Mouse (Mus musculus) kidney, postnatal 36 days (tissue): ENCODE results near the gene Rec8.

Source experiments
- DNase-seq, 2 experiments: peaks; one replicate each; pipeline ENCODE4 v3.0.0; 2021 to 2022; ENCODE audit warnings: mixed read lengths in 2 of 2

Gene Rec8

DNA sequence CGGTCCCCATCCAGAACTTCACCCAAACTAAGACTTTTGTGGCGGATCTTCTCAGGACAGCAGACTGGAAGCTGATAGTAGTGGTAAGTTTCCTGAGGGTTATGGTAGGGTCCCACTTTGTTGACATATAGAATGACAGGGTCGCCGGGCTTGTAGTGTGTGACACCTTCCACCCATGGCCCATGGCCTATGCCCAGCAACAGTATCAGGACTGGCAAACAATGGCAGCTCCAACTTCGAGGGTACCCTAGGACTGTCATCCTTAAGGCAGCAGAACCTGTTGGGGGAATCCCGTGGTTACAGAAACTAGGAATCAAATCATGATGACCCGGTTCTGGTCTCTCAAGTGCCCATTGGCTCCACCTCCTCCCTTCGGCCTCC, 24.8 kb downstream of the Rec8 start:
- no peak for DNase-seq

GRCm38 (mm10) chr14:55643060-55643907, 25.4 kb downstream of the Rec8 start, which contains the start of gene Tm9sf1:
Gene Tm9sf1 (minus strand): TSS chr14:55643806.
- peak; percentile 84 to 90 for DNase-seq

DNA sequence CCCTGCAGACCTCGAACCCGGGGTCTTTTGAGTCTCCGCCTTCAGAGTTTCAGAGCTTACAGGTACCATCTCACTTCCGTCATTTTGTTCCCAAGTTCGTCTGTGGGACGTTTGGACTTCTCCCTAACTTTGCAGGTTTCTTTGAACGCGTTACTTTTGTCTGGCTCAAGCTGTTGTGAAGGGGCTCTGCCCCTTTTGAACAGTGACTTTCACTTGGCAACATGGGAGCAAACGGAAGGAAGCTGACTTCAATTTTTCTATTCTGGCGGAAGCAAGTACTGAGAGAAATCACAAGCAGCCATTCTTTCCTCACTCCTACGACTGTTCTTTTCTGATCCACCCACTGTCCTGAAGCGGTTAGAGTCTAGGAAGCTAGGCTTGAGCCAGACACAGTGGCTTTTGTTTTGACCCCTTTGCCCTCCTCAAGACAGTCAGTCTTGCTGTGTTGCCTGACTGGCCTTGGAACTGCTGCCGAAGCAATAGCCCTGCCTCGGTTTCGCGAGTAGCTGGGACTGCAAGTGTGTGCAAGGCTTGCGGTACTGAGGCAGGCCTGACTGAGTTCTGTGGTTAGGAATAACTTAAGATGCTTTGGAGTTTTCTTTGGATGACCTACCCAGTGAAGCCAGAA, 26.5 kb downstream of the Rec8 start:
- DNase-seq = peak; percentile 21 to 39

DNA sequence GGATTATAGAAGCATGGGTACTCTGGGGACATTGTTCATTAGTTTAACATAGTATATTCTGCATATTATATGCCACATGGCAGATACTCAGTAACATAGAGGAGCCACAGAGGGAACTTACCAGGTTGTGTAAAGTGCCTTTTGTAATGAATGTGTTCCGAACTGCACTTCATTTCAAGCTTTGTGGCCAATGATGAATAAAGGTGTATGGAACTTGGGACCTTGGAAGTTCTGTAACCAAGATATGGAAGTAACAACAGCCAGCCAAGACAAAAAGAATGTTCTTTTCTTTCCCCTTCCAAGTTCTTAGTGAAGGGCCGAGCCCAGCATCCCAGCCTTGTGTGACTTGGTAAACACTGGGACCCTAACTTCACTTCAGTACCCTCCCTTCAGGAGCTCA, 32.0 kb downstream of the Rec8 start, which contains the start of gene Tssk4:
TSS of gene Tssk4 (plus strand) at position 301 of the 400 bp plus-strand sequence.
- no peak for DNase-seq

DNA sequence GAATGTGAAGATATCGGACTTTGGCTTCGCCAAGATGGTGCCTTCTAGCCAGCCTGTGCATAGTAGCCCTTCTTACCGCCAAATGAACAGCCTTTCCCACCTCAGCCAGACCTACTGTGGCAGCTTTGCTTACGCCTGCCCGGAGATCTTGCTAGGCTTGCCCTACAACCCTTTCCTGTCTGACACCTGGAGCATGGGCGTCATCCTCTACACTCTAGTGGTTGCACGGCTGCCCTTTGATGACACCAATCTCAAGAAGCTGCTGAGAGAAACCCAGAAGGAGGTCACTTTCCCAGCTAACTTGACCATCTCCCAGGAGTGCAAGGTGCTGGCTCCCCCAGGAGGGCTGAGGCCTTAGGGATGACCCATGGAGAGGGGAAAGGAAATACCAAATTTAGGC, 33.7 kb downstream of the Rec8 start:
- DNase-seq = no peak

DNA sequence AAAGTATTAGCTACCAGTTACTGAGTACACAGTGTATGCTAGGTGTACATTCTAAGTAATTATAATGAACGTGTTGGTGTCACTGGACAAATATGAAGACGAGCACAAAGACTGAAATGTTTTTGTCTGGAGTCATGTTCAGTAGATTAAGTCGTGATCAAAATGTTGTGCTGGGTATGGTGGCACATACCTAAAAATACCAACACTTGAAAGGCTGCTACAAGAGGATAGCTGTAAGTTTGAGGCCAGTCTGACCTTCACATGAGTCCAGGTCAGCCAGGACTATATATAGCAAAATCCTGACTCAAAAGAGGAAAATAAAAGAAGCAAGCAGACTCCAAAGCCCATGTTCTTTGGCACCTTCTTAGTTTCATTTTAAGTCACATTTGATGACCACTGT, 39.1 kb downstream of the Rec8 start:
- DNase-seq = no peak

- DNase-seq = peak; percentile 69 to 76
Observed at GRCm38 (mm10) chr14:55658011-55658410, 40.2 kb downstream of the Rec8 start.

GRCm38 (mm10) chr14:55659960-55660573, 42.2 kb downstream of the Rec8 start, which contains the start of gene Mdp1:
Gene Mdp1 (minus strand): TSS chr14:55660508.
- DNase-seq = peak; percentile 78 to 88

DNA sequence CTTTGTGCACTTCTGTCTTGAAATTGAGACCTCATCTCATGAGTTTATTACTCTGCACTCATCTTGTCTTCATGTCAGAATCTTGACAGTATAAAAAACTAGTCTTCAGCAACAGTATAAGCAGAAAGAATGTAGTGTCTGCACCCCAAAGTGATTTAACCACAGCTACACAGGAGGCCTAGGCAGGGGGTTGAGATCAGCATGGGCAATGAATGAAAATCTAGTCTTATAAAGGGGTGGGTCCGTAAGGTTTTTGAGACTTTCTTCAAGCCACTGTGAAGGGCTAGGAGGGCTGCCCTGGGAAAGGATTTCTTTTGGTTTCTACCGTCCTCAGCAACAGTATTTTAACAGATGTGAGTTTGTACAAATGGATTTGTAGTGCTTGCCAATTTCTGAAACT, 42.8 kb downstream of the Rec8 start:
- no peak for DNase-seq

DNA sequence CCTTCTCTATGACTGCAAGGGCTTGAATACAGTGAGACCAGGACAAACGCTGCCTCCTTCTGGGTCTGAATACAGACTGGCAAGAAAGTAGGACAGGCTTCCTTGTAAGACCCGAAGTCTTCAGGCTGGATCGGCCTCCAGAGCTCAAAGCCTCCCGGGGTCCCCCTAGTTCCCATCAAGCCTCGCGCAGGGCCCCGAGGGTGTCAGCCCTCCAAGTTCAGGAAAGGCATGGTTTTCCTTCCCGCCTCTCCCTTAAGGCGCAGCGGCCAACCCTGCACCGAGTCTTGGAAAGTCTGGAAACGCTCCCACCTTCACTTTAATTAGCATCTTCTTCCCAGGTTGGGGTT, 53.6 kb downstream of the Rec8 start:
- DNase-seq = no peak

DNA sequence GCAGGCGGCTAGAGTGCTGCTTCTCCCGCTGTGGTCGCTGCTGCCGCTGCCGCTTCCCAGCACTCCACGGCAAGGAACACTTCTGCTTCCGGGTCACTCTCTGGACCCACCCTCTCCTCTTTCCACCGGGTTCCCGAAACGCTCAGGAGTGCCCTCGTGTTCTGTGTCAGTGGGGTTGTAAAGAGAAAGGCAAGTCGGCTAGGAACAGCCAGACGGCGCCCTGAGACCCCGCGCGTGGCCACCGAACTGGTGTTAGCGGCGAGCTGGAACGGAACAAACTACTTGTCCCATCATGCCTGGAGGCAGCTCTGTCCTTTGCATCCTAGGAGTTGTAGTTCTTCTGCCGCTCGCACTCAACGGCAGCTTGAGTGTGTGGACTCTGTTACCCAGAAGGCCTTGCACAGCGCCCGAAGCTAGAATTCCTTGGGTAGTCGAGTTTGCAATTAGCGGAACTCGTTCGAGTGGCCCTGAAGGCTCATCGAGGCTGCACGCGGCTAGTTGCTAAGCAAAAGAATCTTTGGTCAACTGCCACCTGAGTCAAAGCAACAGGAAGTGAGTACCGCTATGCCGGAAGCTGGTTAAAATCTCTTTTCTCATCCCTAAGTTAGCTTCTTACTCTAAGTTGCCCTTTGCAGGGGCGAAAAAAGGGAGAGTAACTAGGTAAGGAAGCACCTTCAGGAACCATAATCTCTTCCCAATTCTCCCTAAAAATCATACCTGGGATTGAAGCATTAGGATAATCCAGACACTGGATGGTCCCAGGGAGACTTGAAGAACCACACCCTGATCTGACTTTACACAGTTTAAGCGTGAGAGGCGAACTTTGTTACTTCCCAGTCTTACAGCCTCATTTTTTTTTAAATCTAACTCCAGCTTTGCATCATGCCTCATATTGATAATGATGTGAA, 54.2 kb downstream of the Rec8 start, which contains the start of the genes Gmpr2 and Nedd8:
TSS of gene Gmpr2 (plus strand) at position 109 of the 908 bp plus-strand sequence.
TSS of gene Nedd8 (minus strand) at position 292 of the 908 bp plus-strand sequence.
- peak; percentile 89 to 96 for DNase-seq

GRCm38 (mm10) chr14:55672741-55673060, 54.9 kb downstream of the Rec8 start:
- no peak for DNase-seq
